Mouse (Mus musculus) liver, embryonic 11.5 days (tissue): Measurements from ENCODE around the gene Gm14214. TPM values are rescaled to one million over a fixed set of nuclear protein-coding genes. Genes with fewer than 3 reads are reported as not detected.

Experiments
- ATAC-seq: fragments of 200-750 bp; cut with Nextera tagmentation; replicated peaks from 2 replicates; pipeline ENCODE4 v1.8.0; 2017; ENCODE audit warnings: moderate number of reproducible peaks, mild to moderate bottlenecking, moderate TSS enrichment, moderate library complexity; ENCODE audit not compliant: low FRiP score
- DNase-seq: peaks from one replicate; pipeline ENCODE4 v3.0.0-alpha.2; 2017; ENCODE audit warnings: low spot score
- H3K27ac ChIP-seq: fragments of 300-500 bp; sonication (generic); 2 replicates; pipeline ENCODE4 v1.5.1; 2014; ENCODE audit warnings: mild to moderate bottlenecking, low read depth, low read length, control low read depth
- H3K27me3 ChIP-seq: fragments of 300-500 bp; sonication (generic); replicated peaks from 2 replicates; pipeline ENCODE4 v1.6.1; 2014; ENCODE audit warnings: low read length, mixed read lengths; ENCODE audit not compliant: control insufficient read depth, insufficient read depth
- H3K36me3 ChIP-seq: fragments of 300-500 bp; sonication (generic); 2 replicates; pipeline ENCODE4 v1.6.1; 2014; ENCODE audit warnings: mild to moderate bottlenecking, low read length, moderate library complexity, mixed read lengths; ENCODE audit not compliant: control insufficient read depth, insufficient read depth
- H3K4me1 ChIP-seq: fragments of 300-500 bp; sonication (generic); replicated peaks from 2 replicates; pipeline ENCODE4 v1.6.1; 2014; ENCODE audit warnings: low read length, mixed read lengths; ENCODE audit not compliant: control insufficient read depth, insufficient read depth
- H3K4me2 ChIP-seq: fragments of 300-500 bp; sonication (generic); 2 replicates; pipeline ENCODE4 v1.6.1; 2014; ENCODE audit warnings: mild to moderate bottlenecking, control low read depth, moderate library complexity
- H3K4me3 ChIP-seq: fragments of 300-500 bp; sonication (generic); 2 replicates; pipeline ENCODE4 v1.5.1; 2014; ENCODE audit warnings: low read depth, low read length, control low read depth
- H3K9ac ChIP-seq: fragments of 300-500 bp; sonication (generic); 2 replicates; pipeline ENCODE4 v1.6.1; 2014; ENCODE audit warnings: low read depth, low read length, control low read depth
- H3K9me3 ChIP-seq: fragments of 300-500 bp; sonication (generic); 2 replicates; pipeline ENCODE4 v1.6.1; 2016; ENCODE audit warnings: low read length, inconsistent platforms, mixed read lengths; ENCODE audit not compliant: control insufficient read depth
- WGBS: fragments of 180-500 bp; shearing (Covaris S2); extraction: QIAGEN DNeasy Blood & Tissue Kit; methylation state at CpG from one replicate; pipeline ENCODE4 v1.1.7; 2014; 5-methylcytosine and 5-hydroxymethylcytosine counted together
- polyA plus RNA-seq: library from polyadenylated mRNA; unstranded; fragments of >200 nt; fragmentation: Nextera tagmentation; extraction: Ambion mirVana; gene quantifications from 2 replicates; pipeline ENCODE4 v1.2.1, GENCODE M21; 2014

Gene Gm14214
- polyA plus RNA-seq, 1 experiment from 2014 or later = not detected

GRCm38 (mm10) chr2:154748383-154748782 is 21.4 kb downstream of the Gm14214 start:
- DNase-seq (no peak), ATAC-seq (no peak)
- Histone ChIP-seq H3K36me3 (no peaks in the 10 kb centered on the region), H3K9ac (no peak overlapping the region), H3K27ac (no peak overlapping the region), H3K4me1 (no peaks in the 10 kb centered on the region), H3K9me3 (no peaks in the 10 kb centered on the region), H3K4me2 (no peak overlapping the region), H3K27me3 (no peaks in the 10 kb centered on the region), H3K4me3 (no peak overlapping the region)
- WGBS = 73% methylated on average over 2 of the region's 2 CpGs

- WGBS = 77% methylated on average over 4 of the region's 4 CpGs
- Histone ChIP-seq H3K27me3 (no peaks in the 10 kb centered on the region), H3K9ac (no peak overlapping the region), H3K9me3 (no peaks in the 10 kb centered on the region), H3K27ac (no peak overlapping the region), H3K36me3 (no peaks in the 10 kb centered on the region), H3K4me2 (no peak overlapping the region), H3K4me1 (no peaks in the 10 kb centered on the region), H3K4me3 (no peak overlapping the region)
- ATAC-seq (no peak), DNase-seq (no peak)
Observed at GRCm38 (mm10) chr2:154743915-154744314, 25.9 kb downstream of the Gm14214 start.

- no peaks in the 10 kb centered on the region for H3K27me3 ChIP-seq
- DNase-seq = no peak
- H3K9me3 ChIP-seq = no peaks in the 10 kb centered on the region
- H3K9ac ChIP-seq = no peak overlapping the region
- no peak overlapping the region for H3K4me3 ChIP-seq
- ATAC-seq = no peak
- no peaks in the 10 kb centered on the region for H3K4me1 ChIP-seq
- no peak overlapping the region for H3K27ac ChIP-seq
- 74% methylated on average over 10 of the region's 10 CpGs for WGBS
- no peak overlapping the region for H3K4me2 ChIP-seq
- H3K36me3 ChIP-seq = no peaks in the 10 kb centered on the region
Observed at GRCm38 (mm10) chr2:154742911-154743819, 26.7 kb downstream of the Gm14214 start.

GRCm38 (mm10) chr2:154738621-154739020 is 31.2 kb downstream of the Gm14214 start:
- H3K4me3 ChIP-seq = no peak overlapping the region
- no peaks in the 10 kb centered on the region for H3K9me3 ChIP-seq
- 84% methylated on average over 5 of the region's 5 CpGs for WGBS
- no peak for ATAC-seq
- H3K9ac ChIP-seq = no peak overlapping the region
- no peak overlapping the region for H3K27ac ChIP-seq
- H3K4me1 ChIP-seq = no peaks in the 10 kb centered on the region
- no peak overlapping the region for H3K4me2 ChIP-seq
- no peaks in the 10 kb centered on the region for H3K36me3 ChIP-seq
- no peak for DNase-seq
- H3K27me3 ChIP-seq = no peaks in the 10 kb centered on the region

- H3K4me2 ChIP-seq = no peak overlapping the region
- WGBS = 63% methylated on average over 7 of the region's 7 CpGs
- ATAC-seq (no peak), DNase-seq (no peak)
- no peaks in the 10 kb centered on the region for H3K9me3 ChIP-seq
- no peak overlapping the region for H3K4me3 ChIP-seq
- H3K36me3 ChIP-seq = no peaks in the 10 kb centered on the region
- no peak overlapping the region for H3K27ac ChIP-seq
- H3K9ac ChIP-seq = no peak overlapping the region
- no peaks in the 10 kb centered on the region for H3K4me1 ChIP-seq
- H3K27me3 ChIP-seq = no peaks in the 10 kb centered on the region
Observed at GRCm38 (mm10) chr2:154735986-154736385, 33.8 kb downstream of the Gm14214 start.

- WGBS = 61% methylated on average over 7 of the region's 7 CpGs
Observed at GRCm38 (mm10) chr2:154735416-154735815, 34.4 kb downstream of the Gm14214 start.

GRCm38 (mm10) chr2:154734977-154735376 is 34.9 kb downstream of the Gm14214 start:
- Histone ChIP-seq H3K4me3 (no peak overlapping the region), H3K9ac (no peak overlapping the region), H3K9me3 (no peaks in the 10 kb centered on the region), H3K4me2 (no peak overlapping the region), H3K27ac (no peak overlapping the region), H3K4me1 (no peaks in the 10 kb centered on the region), H3K36me3 (no peaks in the 10 kb centered on the region), H3K27me3 (no peaks in the 10 kb centered on the region)
- no peak for DNase-seq
- 64% methylated on average over 9 of the region's 9 CpGs for WGBS
- no peak for ATAC-seq

More at GRCm38 (mm10) chr2:154735416-154735815, 34.4 kb downstream of the Gm14214 start:
- Histone ChIP-seq H3K36me3 (no peaks in the 10 kb centered on the region), H3K9me3 (no peaks in the 10 kb centered on the region), H3K27ac (no peak overlapping the region), H3K9ac (no peak overlapping the region), H3K4me3 (no peak overlapping the region), H3K4me1 (no peaks in the 10 kb centered on the region), H3K27me3 (no peaks in the 10 kb centered on the region), H3K4me2 (no peak overlapping the region)
- DNase-seq (no peak), ATAC-seq (no peak)

- H3K4me2 ChIP-seq = no peak overlapping the region
- H3K27ac ChIP-seq = no peak overlapping the region
- 54% methylated on average over 9 of the region's 9 CpGs for WGBS
- H3K4me3 ChIP-seq = no peak overlapping the region
- H3K36me3 ChIP-seq = no peaks in the 10 kb centered on the region
- ATAC-seq (no peak), DNase-seq (no peak)
- no peaks in the 10 kb centered on the region for H3K4me1 ChIP-seq
- H3K9ac ChIP-seq = no peak overlapping the region
- no peaks in the 10 kb centered on the region for H3K27me3 ChIP-seq
- no peaks in the 10 kb centered on the region for H3K9me3 ChIP-seq
Observed at GRCm38 (mm10) chr2:154732503-154733141, 37.2 kb downstream of the Gm14214 start.
